Mouse (Mus musculus) kidney, embryonic 16.5 days (tissue): Measurements from ENCODE around the gene Trmt6. TPM values are rescaled to one million over a fixed set of nuclear protein-coding genes. Genes with fewer than 3 reads are reported as not detected.

Experiments
- ATAC-seq: fragments of 200-750 bp; cut with Nextera tagmentation; 2 replicates; pipeline ENCODE4 v1.8.0; 2017; ENCODE audit warnings: moderate TSS enrichment; ENCODE audit not compliant: low FRiP score, low TSS enrichment
- H3K27ac ChIP-seq: fragments of 300-500 bp; sonication (generic); 2 replicates; pipeline ENCODE4 v1.5.1; 2014; ENCODE audit warnings: low read length
- H3K27me3 ChIP-seq: fragments of 300-500 bp; sonication (generic); 2 replicates; pipeline ENCODE4 v1.6.1; 2014; ENCODE audit warnings: low read length, control low read depth, mixed read lengths; ENCODE audit not compliant: insufficient read depth
- H3K36me3 ChIP-seq: fragments of 300-500 bp; sonication (generic); 2 replicates; pipeline ENCODE4 v1.6.1; 2014; ENCODE audit warnings: low read length, control low read depth, mixed read lengths; ENCODE audit not compliant: insufficient read depth
- H3K4me1 ChIP-seq: fragments of 300-500 bp; sonication (generic); 2 replicates; pipeline ENCODE4 v1.6.1; 2014; ENCODE audit warnings: low read length, control low read depth, mixed read lengths; ENCODE audit not compliant: insufficient read depth
- H3K4me2 ChIP-seq: fragments of 300-500 bp; sonication (generic); replicated peaks from 2 replicates; pipeline ENCODE4 v1.6.1; 2014; ENCODE audit warnings: low read depth, low read length
- H3K4me3 ChIP-seq: fragments of 300-500 bp; sonication (generic); 2 replicates; pipeline ENCODE4 v1.5.1; 2014; ENCODE audit warnings: mild to moderate bottlenecking, low read length
- H3K9ac ChIP-seq: fragments of 300-500 bp; sonication (generic); replicated peaks from 2 replicates; pipeline ENCODE4 v1.6.1; 2014; ENCODE audit warnings: low read length
- H3K9me3 ChIP-seq: fragments of 300-500 bp; sonication (generic); 2 replicates; pipeline ENCODE4 v1.6.1; 2016; ENCODE audit warnings: low read length, control low read depth
- WGBS: fragments of 180-500 bp; shearing (Covaris S2); extraction: QIAGEN DNeasy Blood & Tissue Kit; methylation state at CpG from one replicate; pipeline ENCODE4 v1.1.7; 2014; 5-methylcytosine and 5-hydroxymethylcytosine counted together
- polyA plus RNA-seq: library from polyadenylated mRNA; unstranded; fragments of >200 nt; fragmentation: Nextera tagmentation; extraction: Ambion mirVana; gene quantifications from 2 replicates; pipeline ENCODE4 v1.2.1, GENCODE M21; 2015

Trmt6 gene
- 25.0 and 28.7 TPM in 2 replicates for polyA plus RNA-seq

- Histone ChIP-seq H3K36me3 (peaks cover 16% of the 10 kb centered on the region; the same call in 1 of the 2 replicates), H3K4me2 (peak within 1 kb of the TSS; percentile 89), H3K27ac (peak within 1 kb of the TSS; percentile 72), H3K9ac (peak within 1 kb of the TSS; percentile 80), H3K4me3 (peak within 1 kb of the TSS; percentile 79), H3K9me3 (no peaks in the 10 kb centered on the region), H3K4me1 (peaks cover 17% of the 10 kb centered on the region), H3K27me3 (no peaks in the 10 kb centered on the region)
- peak; percentile 100 for ATAC-seq
- WGBS = under 1% methylated on average over 59 of the region's 59 CpGs
These were observed at the start of gene Trmt6, which contains the start of gene Mcm8 for GRCm38 (mm10) chr2:132815608-132816314. Gene Trmt6, minus strand, starts transcription at chr2:132816055. Gene Mcm8, plus strand, starts transcription at chr2:132816141.

GRCm38 (mm10) chr2:132863325-132863724 lies 47.5 kb upstream of the Trmt6 start:
- H3K9ac ChIP-seq = no peak overlapping the region
- H3K27ac ChIP-seq = no peak overlapping the region
- H3K4me1 ChIP-seq = no peaks in the 10 kb centered on the region
- H3K36me3 ChIP-seq = peaks cover 17% of the 10 kb centered on the region; the same call in 1 of the 2 replicates
- no peak overlapping the region for H3K4me2 ChIP-seq
- WGBS = 93% methylated on average over 2 of the region's 2 CpGs
- ATAC-seq = no peak
- H3K27me3 ChIP-seq = no peaks in the 10 kb centered on the region
- H3K9me3 ChIP-seq = no peaks in the 10 kb centered on the region
- no peak overlapping the region for H3K4me3 ChIP-seq

- WGBS = 96% methylated on average over 2 of the region's 2 CpGs
- no peaks in the 10 kb centered on the region for H3K9me3 ChIP-seq
- ATAC-seq = no peak
- H3K36me3 ChIP-seq = peaks cover 17% of the 10 kb centered on the region; the same call in 1 of the 2 replicates
- H3K9ac ChIP-seq = no peak overlapping the region
- no peak overlapping the region for H3K4me2 ChIP-seq
- no peak overlapping the region for H3K27ac ChIP-seq
- no peaks in the 10 kb centered on the region for H3K4me1 ChIP-seq
- H3K4me3 ChIP-seq = no peak overlapping the region
- H3K27me3 ChIP-seq = no peaks in the 10 kb centered on the region
These were observed 45.6 kb upstream of the Trmt6 start for GRCm38 (mm10) chr2:132861456-132861855.

GRCm38 (mm10) chr2:132860435-132860834 lies 44.6 kb upstream of the Trmt6 start:
- peaks cover 14% of the 10 kb centered on the region; the same call in 1 of the 2 replicates for H3K36me3 ChIP-seq
- H3K27me3 ChIP-seq = no peaks in the 10 kb centered on the region
- no peak for ATAC-seq
- H3K9me3 ChIP-seq = no peaks in the 10 kb centered on the region
- H3K4me2 ChIP-seq = no peak overlapping the region
- no peak overlapping the region for H3K4me3 ChIP-seq
- no peaks in the 10 kb centered on the region for H3K4me1 ChIP-seq
- no peak overlapping the region for H3K9ac ChIP-seq
- H3K27ac ChIP-seq = no peak overlapping the region

DNA sequence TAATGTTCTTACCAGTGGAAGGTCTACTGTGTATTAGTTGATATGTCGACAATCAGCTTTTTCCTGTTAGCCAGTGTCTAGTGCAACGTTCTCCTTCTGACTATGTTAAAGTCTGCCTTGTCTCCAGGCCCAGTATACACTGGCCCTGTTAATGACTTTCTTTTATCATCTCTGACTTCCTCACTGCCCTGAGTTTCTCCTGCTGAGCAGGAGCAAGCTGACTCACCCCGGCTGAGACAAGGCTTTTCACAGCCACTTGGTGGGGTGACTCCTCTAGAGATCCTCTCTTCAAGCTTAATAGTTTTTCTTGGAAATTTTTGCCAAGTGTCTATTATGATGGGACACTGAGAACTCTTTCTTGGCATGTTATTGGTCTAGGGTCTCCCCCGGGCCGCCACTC lies 40.5 kb upstream of the Trmt6 start:
- ATAC-seq = no peak

DNA sequence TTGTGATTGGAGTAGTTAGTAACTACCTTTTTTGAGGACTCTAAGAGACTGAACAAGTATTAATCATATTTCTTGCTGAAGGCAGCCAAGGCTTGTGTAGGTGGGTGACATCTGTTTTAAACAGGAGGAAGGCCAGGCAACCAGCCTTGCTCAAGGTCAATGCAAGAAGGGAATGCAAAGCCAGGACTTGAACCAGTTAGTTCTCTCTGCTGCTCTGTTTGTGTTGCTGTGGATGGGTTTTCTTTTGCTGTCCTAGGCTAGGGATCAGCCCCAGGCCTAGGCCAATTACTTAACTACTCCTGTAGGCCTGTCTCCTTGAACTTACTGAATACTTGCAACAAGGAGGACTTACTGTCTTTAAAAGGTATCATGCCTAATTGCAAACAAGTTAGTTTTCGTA lies 37.2 kb upstream of the Trmt6 start:
- H3K27ac ChIP-seq = no peak overlapping the region
- WGBS = 96% methylated on average over 1 of the region's 1 CpGs
- 0 out of 2 replicates have a peak, but pooled peaks cover 5% of the 10 kb centered on the region for H3K36me3 ChIP-seq
- no peaks in the 10 kb centered on the region for H3K27me3 ChIP-seq
- H3K4me3 ChIP-seq = no peak overlapping the region
- no peaks in the 10 kb centered on the region for H3K9me3 ChIP-seq
- H3K4me2 ChIP-seq = no peak overlapping the region
- H3K4me1 ChIP-seq = peaks cover 3% of the 10 kb centered on the region; the same call in 1 of the 2 replicates
- ATAC-seq = no peak
- no peak overlapping the region for H3K9ac ChIP-seq

More for the DNA sequence above, 40.5 kb upstream of the Trmt6 start:
- Histone ChIP-seq H3K4me3 (no peak overlapping the region), H3K4me2 (no peak overlapping the region), H3K27ac (no peak overlapping the region), H3K27me3 (no peaks in the 10 kb centered on the region), H3K9me3 (no peaks in the 10 kb centered on the region), H3K36me3 (0 out of 2 replicates have a peak, but pooled peaks cover 5% of the 10 kb centered on the region), H3K9ac (no peak overlapping the region), H3K4me1 (no peaks in the 10 kb centered on the region)
- WGBS = 86% methylated on average over 5 of the region's 5 CpGs

DNA sequence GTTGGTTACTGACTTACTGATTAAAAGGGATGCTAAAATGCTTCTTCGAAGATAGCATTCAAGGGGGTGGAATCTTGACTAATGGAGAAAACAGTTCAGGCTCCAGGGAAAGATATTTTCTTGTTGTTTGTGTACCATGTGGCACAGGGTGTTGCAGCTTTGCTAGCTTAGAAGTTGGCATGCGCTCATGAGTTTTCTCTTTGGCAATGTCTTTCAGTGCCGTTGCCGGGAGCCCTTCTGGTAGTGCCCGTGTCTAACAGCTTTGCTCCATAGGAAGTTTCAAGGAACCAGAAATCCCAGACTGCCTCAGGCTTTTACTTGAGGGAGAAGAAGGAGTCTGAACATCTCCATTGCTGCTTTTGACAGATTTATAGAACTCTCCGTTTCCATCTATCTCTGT lies 33.3 kb upstream of the Trmt6 start:
- Histone ChIP-seq H3K9me3 (no peaks in the 10 kb centered on the region), H3K36me3 (0 out of 2 replicates have a peak, but pooled peaks cover 6% of the 10 kb centered on the region), H3K27ac (no peak overlapping the region), H3K4me1 (peaks cover 11% of the 10 kb centered on the region), H3K9ac (no peak overlapping the region), H3K27me3 (no peaks in the 10 kb centered on the region), H3K4me2 (no peak overlapping the region), H3K4me3 (no peak overlapping the region)
- 90% methylated on average over 6 of the region's 6 CpGs for WGBS
- no peak for ATAC-seq

DNA sequence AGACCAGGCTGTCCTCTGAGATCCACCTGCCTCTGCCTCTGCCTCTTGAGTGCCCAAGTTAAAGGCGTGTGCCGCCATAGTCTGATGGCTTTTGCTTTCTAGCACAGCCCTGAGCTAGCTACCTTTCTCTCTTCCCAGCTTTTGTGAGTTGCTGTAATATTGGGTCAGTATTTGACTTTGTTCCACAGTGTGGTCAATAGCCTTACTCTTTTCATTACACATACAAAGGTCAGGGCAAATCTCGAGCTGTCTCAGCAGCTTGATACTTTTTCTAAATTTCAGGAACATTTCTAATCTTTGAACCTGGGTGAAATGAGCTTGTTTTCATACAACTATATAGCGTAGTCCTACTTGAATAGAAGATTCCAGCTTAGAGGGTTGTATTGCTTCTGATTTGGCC lies 32.5 kb upstream of the Trmt6 start:
- no peaks in the 10 kb centered on the region for H3K9me3 ChIP-seq
- 86% methylated on average over 4 of the region's 4 CpGs for WGBS
- H3K27me3 ChIP-seq = no peaks in the 10 kb centered on the region
- H3K4me3 ChIP-seq = no peak overlapping the region
- no peak overlapping the region for H3K4me2 ChIP-seq
- H3K4me1 ChIP-seq = peaks cover 11% of the 10 kb centered on the region
- H3K27ac ChIP-seq = no peak overlapping the region
- H3K9ac ChIP-seq = no peak overlapping the region
- 0 out of 2 replicates have a peak, but pooled peaks cover 6% of the 10 kb centered on the region for H3K36me3 ChIP-seq
- no peak for ATAC-seq

GRCm38 (mm10) chr2:132847581-132847980 lies 31.7 kb upstream of the Trmt6 start:
- ATAC-seq = no peak
- H3K9ac ChIP-seq = peak overlapping the region; percentile 89
- no peaks in the 10 kb centered on the region for H3K27me3 ChIP-seq
- H3K4me3 ChIP-seq = peak overlapping the region; percentile 96
- H3K9me3 ChIP-seq = no peaks in the 10 kb centered on the region
- no peak overlapping the region for H3K27ac ChIP-seq
- H3K36me3 ChIP-seq = 0 out of 2 replicates have a peak, but pooled peaks cover 6% of the 10 kb centered on the region
- peak overlapping the region; percentile 75 for H3K4me2 ChIP-seq
- peaks cover 11% of the 10 kb centered on the region for H3K4me1 ChIP-seq
- WGBS = 10% methylated on average over 7 of the region's 7 CpGs
